Mouse (Mus musculus) liver, postnatal 0 days (tissue): Measurements from ENCODE around the gene Hspb6.

ENCODE experiments used
- CTCF ChIP-seq: sonication (generic); IDR thresholded peaks from 2 replicates; pipeline ENCODE4 v1.5.1; 2016; ENCODE audit warnings: antibody characterized with exemption, low read depth
- EP300 ChIP-seq: IDR thresholded peaks from 2 replicates; pipeline ENCODE4 v1.6.1; 2016; ENCODE audit warnings: antibody characterized with exemption, low read depth, mild to moderate bottlenecking

GRCm38 (mm10) chr7:30604944-30605343 lies 53.0 kb downstream of the Hspb6 start:
- TF ChIP-seq EP300 (no peak), CTCF (no peak)
